Mouse (Mus musculus) mouse embryonic stem cell (cell line): Measurements from ENCODE around the gene Tnnt3.

ENCODE experiments used
- in situ Hi-C, 2 experiments: fragments of 300-500 bp; cut with MboI; formaldehyde crosslinking; loops; 1 replicate in 1 of 2; 3 replicates in 1 of 2; pipeline ENCODE4 v1.14.3; 2019 to 2020; ENCODE audit warnings: low sequenced_read_pairs in 2 of 2, low pct_unique_long_range_greater_than_20kb in 1 of 2, mixed read lengths in 1 of 2; ENCODE audit not compliant: unreplicated experiment in 1 of 2

Tnnt3 gene

DNA sequence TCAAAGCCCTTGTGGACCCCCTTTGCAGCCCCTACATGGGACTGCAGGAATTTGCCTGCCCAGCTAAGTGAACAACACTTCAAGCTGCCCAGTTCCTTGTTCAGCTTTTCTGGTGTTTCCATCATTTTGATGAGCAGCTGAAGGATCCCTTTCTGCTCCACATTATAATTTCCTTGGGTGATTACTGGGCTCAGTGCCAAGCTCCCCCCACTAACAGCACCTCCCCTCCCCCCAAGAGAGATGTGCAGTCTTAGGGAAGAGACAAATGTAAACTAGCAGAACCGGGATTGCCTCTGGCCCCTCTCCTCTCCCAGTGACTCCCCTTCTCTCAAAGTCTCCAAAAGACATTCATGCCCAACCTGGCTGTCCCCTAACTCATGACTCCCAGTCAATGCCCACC is 56.0 kb downstream of the Tnnt3 start:
- in situ Hi-C loops: no loop called here

DNA sequence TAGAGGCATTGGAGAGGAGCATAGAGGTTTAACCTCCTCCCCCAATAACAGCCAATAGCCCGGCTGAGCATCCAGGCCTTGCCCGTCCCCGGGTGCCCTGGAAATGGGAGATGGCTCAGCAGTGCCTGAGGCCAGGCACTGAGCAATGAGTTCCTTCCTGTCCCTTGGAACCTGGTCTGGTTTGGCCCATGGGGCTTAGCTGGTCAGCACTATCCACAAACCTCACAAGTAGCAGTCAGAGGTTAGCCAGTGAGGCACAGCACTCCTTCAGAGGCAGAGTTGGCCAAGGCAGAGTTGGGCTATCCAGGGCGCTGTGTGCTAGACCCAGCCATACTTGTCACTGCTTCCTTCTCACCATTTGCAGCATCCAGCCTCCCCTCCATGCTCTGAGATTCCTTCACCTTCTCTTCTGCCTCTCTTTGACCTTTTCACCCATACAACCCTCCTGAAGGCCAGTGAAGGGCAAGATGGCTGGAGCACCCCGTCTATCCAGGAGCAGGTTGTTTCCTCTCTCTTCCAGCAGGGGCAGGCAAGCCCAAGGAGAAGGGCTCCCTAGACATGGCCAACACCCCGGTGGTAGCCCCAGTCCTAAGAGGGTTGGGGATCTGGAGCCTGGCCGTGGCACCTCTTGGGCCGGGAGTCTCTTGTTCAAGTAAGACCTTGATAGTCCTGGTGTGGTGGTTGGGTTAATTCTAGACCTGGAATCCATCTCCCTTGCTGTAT is 56.9 kb downstream of the Tnnt3 start:
- in situ Hi-C loops: no loop called here

DNA sequence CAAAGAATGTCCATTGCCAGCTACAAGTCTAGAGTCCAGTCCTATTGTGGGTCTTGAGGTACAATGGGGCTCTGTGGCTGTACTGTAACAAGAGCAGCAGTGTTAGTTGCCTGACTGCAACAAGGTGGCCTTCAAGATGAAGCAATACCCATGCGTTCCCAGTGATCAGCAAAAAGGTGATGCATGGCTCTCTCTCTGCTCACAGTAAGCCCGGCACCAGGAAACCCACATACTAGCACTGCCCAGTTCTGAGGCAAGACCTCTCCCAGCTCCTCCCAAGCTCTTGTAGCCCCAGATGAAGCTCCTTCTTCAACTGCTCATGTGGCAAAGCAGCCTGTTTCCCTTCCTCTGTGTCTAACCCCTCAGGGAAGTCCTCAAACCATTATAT is 57.4 kb downstream of the Tnnt3 start:
- in situ Hi-C loops: no loop called here

DNA sequence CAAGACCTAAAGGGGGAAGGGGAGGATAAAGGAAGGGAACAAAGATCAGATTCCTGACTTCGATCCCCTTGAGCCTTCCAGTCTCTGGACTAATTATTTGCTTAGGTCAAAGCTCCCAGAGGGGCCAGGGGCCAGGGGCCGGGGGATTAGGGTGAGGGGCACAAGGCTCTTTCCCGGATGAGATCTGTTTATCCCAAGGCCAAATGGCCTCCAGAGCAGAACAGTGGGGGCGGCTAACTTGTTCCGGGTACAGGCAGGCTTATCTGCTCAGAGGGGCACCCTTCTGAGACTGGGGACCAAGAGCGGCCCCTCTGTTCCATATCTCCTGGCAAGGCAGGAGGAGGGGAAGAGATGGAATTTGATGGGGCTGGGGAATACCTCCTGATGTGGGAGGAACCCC is 59.1 kb downstream of the Tnnt3 start:
- in situ Hi-C loops: no loop called here

DNA sequence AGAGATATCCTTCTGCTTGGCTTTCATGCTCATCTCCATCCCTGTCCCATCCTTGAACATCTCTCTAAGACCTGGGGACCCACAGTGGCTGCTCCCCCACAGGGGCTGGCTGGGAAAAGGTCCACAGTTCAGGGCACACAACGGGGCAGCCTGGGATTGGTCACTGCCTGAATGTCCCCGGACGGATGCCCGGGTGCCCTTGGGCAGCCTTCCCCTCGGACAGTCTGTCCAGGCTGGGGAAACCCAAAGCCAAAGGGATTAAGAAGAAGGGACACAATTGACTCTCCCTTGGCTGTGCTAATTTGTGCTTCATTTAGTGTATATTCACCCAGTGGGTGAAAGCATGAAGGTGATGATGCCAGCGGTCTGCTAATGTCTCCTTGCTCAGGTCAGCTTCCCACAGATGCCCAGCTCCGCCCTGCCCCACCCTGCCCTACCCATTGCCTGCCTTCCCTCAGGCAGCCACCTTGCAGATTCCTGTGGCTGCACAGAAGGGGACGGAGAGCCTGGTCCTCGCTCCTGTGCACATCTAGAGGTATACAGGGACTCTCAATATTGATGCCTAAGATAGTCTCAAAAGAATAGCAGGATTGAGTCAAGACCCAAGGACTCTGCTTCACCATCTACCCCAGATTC is 60.0 kb downstream of the Tnnt3 start:
- in situ Hi-C loops: no loop called here

DNA sequence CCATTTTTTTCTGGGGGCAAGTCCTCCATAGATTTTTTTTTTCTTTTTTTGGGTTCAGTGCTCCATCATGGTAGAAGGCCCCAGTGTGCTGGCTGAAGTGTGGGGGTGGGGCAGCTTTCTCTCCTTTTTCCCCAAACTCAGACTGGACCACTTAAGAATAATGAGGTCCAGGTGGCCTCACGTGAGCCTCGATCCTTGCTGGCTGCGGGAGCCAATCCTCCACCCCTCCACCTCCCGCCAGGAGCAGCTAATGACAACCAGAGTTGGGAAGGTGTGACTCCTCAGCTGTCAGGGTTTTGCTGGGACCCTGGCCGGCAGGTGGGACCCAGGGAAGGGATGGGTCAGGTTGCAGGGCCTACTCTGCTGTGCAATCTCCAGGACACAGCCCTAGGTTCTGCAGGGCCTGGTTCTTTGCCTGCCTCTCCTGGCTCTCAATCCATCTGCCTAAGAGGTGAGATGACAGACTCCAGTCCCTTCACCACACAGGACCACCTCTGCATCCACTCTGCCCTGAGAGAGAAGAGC is 61.1 kb downstream of the Tnnt3 start:
- in situ Hi-C loops: no loop called here

DNA sequence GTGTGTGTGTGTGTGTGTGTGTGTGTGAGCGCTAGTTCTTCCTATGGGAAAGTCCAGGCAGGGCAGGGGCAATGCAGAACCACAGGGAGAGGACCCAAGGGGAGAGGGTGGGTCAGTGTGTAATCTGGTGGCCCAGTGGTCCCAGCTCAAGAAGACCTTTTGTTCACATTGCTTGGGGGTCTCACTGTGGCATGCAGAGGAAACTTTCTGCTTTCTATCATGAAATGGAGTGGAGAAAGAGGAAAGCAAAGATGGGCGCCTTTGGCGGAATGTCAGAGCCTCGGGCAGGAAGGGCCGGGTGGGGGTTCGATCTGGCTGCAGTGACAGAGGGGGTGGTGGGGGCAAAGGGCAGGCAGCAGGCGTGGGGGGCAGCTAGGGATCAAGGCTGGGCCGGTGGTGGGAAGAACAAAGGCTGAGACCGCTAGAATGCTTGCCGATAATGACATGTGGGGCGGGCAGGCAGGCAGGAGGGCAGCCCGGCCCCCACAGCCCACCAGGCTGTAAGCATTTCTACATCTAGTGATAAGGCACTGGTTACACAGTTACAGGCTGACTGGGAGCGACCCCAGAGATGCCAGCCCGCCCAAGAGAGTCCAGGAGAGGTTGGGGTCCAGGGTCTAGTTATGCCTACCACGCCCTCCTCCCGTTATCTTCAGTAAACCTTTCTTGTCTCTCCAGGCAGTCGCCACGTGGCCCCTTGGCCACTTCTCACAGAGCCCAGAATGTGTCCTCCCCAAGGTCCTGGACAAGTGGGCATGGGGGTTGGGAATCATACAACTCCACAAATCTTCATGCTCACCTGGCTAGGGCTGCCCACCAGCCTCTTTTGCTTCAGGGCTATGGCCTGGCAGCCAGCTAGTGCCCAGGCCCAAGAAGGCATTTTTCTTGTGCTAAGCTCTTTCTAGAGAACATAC is 62.6 kb downstream of the Tnnt3 start:
- in situ Hi-C loops: no loop called here

DNA sequence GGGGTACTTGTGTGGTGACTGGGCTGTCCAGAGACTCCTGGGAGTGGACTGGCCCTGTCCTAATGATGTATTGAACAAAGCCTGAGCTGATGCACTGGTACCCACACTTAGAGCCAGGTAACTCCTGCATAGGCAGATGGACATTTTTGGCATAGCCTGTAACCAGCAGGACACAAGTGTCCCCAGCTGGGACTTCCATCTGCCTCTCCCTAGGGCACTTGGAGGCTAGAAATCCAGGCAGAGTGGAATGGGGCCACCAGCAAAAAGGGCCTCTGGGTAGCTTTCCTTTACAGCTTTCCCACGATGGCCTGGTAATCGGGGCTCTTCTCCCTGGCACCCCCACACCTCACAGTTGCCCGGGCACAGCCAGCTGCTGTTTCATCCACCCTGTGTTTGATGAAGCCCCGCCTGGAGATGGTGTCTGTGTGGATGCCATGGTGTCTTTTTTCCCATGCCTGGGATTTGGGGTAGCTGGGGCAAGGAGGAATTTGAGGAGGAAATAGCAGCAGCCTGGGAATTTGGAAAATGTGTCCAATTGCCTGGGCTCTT is 63.3 kb downstream of the Tnnt3 start:
- in situ Hi-C loops: no loop called here

DNA sequence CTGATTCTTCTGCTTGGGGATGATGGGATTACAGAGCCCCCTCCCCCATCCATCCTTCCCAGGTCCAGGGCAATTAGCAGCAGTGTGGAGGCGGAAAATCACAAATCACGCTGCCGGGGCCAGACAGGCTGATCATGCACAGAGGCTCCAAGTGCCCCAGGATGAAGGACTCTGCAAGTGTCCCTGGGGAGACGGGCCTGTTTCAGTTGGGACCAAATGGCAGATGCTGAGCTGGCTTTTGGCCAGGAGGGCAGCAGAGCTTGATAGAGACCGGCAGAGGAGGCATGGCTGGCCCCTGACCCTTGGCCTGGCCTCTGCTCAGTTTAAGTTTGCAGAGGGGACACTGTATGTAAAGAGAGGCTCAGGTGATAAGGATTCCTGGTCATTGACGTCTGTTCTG is 64.5 kb downstream of the Tnnt3 start:
- in situ Hi-C loops: no loop called here

DNA sequence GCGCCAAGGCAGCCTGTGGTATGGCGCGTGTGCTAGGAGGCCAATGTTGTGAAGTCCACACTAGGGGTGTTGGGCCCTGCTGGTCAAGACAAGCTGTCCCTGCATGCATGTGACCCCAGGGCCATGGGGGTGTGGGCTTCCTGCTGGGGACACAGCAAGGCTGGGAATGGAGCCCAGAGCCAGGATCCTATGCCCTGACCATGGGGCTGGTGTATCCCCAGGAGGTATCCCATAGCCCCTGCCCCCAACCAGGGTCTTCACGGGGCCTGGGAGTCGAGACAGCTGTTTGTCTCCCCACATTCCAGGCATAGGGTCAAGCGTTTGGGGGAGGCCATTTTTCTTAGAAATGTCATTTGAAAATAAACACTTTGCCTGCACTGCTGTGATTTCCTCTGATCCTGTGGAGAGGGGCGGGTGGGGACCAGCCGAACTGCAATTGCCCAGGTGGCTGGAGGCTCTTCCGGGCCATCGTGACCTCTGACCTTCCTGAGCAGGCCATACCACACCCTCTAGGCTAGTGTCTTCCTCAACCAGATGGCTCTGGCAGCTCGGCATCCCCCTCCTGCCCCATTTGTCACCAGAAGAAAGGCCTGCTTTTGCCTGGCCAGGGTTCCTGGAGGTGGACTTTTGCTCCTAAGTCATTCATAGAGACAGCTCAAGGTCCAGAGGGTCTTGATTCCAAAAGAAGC is 66.5 kb downstream of the Tnnt3 start:
- in situ Hi-C loops: no loop called here
